Mouse (Mus musculus) limb, embryonic 11.5 days (tissue): ENCODE measurements at regions not wholly inside any gene's neighbourhood (a gene's known extent, or its start where the extent isn't known, plus 50 kb on each side); places are given as distances from the start of the nearest gene placed in this dataset.

Source experiments
- ATAC-seq: fragments of 200-750 bp; cut with Nextera tagmentation; 2 replicates; pipeline ENCODE4 v1.8.0; 2017; ENCODE audit warnings: low read depth; ENCODE audit not compliant: insufficient number of reproducible peaks, low FRiP score, low TSS enrichment
- DNase-seq: peaks from one replicate; pipeline ENCODE4 v3.0.0-alpha.2; 2015; ENCODE audit warnings: low spot score
- H3K27ac ChIP-seq: fragments of 300-500 bp; sonication (generic); replicated peaks from 2 replicates; pipeline ENCODE4 v1.5.1; 2014; ENCODE audit warnings: low read depth, mild to moderate bottlenecking, low read length
- H3K27me3 ChIP-seq: fragments of 300-500 bp; sonication (generic); 2 replicates; pipeline ENCODE4 v1.6.1; 2014; ENCODE audit warnings: mild to moderate bottlenecking, low read length, mixed read lengths; ENCODE audit not compliant: control insufficient read depth, insufficient read depth
- H3K36me3 ChIP-seq: fragments of 300-500 bp; sonication (generic); 2 replicates; pipeline ENCODE4 v1.6.1; 2014; ENCODE audit warnings: mild to moderate bottlenecking, low read length, moderate library complexity, mixed read lengths; ENCODE audit not compliant: control insufficient read depth, insufficient read depth
- H3K4me1 ChIP-seq: fragments of 300-500 bp; sonication (generic); 2 replicates; pipeline ENCODE4 v1.6.1; 2014; ENCODE audit warnings: low read length, mixed read lengths; ENCODE audit not compliant: control insufficient read depth, insufficient read depth
- H3K4me2 ChIP-seq: fragments of 300-500 bp; sonication (generic); 2 replicates; pipeline ENCODE4 v1.6.1; 2014; ENCODE audit warnings: low read depth, mild to moderate bottlenecking, moderate library complexity; ENCODE audit not compliant: severe bottlenecking
- H3K4me3 ChIP-seq: fragments of 300-500 bp; sonication (generic); 2 replicates; pipeline ENCODE4 v1.5.1; 2014; ENCODE audit warnings: low read depth, low read length
- H3K9ac ChIP-seq: fragments of 300-500 bp; sonication (generic); 2 replicates; pipeline ENCODE4 v1.6.1; 2014; ENCODE audit warnings: mild to moderate bottlenecking, low read length
- H3K9me3 ChIP-seq: fragments of 300-500 bp; sonication (generic); 2 replicates; pipeline ENCODE4 v1.6.1; 2016; ENCODE audit warnings: low read length; ENCODE audit not compliant: control insufficient read depth
- WGBS: fragments of 180-500 bp; shearing (Covaris S2); extraction: QIAGEN DNeasy Blood & Tissue Kit; methylation state at CpG from one replicate; pipeline ENCODE4 v1.1.7; 2014; 5-methylcytosine and 5-hydroxymethylcytosine counted together

DNA sequence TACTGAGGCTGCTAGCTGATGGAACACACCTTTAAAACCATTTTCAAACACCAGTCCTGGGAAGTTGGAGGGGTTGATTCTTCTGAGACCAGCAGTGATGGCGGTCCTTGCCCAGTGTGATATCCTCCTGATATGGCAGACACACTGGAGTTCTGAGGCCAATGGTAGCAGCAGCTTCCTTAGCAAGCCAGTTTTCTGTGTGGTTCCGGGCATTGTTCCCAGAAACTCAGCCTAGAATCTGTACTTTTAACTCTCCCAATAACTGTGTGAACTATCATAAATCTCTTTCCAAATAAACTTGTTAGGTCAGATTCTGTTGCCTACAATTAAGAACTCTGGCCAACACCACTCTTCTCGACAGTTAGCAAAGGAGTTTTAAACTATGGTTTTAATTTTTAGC, 593.1 kb upstream of the Acvr2a start:
- no peak for ATAC-seq
- Histone ChIP-seq H3K27ac (no peak overlapping the region), H3K4me1 (no peaks in the 10 kb centered on the region), H3K9me3 (no peaks in the 10 kb centered on the region), H3K27me3 (no peaks in the 10 kb centered on the region), H3K4me3 (no peak overlapping the region), H3K36me3 (no peaks in the 10 kb centered on the region), H3K4me2 (no peak overlapping the region), H3K9ac (no peak overlapping the region)
- 79% methylated on average over 3 of the region's 3 CpGs for WGBS
- no peak for DNase-seq

DNA sequence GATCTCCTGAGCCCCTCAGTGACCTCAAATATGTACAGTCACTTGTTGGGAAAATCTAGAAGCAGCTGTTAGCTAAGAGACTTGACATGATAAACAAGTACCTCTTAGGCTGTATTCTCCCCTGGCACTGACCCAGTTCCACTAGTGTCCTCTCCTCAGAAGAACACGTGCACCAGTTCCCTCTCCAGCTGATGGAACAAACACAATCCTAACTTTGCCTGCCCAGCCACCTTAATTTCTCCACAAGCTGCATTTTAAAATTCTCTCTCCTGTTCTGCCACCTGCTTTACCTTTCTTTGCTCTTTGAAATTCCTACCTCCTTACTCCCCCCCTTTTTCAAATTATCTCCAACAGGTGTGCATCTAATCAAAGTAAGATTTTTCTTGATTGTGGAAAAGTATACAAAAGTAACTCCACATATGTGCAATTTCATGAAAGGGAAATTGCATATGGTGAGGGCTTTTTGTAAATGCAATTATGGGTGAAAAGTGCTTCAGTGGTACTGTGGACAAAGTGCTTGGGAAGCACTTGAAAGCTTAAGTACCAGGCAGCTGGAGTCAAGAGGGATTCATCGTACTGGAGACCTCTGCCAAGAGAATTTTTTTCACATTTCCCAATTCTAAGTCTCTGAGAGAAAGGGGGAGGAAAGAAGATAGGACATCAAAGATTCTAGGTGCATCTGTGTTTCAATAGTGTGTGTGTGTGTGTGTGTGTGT, 590.7 kb upstream of the Acvr2a start:
- Histone ChIP-seq H3K36me3 (no peaks in the 10 kb centered on the region), H3K9ac (no peak overlapping the region), H3K9me3 (no peaks in the 10 kb centered on the region), H3K27me3 (no peaks in the 10 kb centered on the region), H3K4me1 (no peaks in the 10 kb centered on the region), H3K27ac (no peak overlapping the region), H3K4me2 (no peak overlapping the region), H3K4me3 (no peak overlapping the region)
- ATAC-seq (no peak), DNase-seq (no peak)
- WGBS: 77% methylated on average over 2 of the region's 2 CpGs

DNA sequence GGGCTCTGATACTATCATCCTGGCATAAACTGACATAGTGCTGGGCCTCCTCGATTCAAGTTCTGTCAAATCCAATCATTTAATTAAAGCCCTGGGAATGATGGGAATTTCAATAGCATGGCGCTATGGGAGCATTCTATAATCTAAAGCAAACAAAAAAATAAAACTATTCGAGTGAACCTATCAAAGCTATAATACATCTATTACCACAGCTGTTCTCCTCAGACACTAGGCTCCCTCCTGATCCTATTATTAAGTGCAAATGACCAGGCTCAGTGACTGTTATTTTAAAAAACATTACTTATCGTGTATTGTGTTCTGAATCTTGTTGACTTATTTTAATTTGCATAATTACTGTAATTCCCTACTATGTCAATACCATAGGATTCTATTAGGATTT, 563.7 kb upstream of the Acvr2a start:
- no peaks in the 10 kb centered on the region for H3K4me1 ChIP-seq
- no peak overlapping the region for H3K4me3 ChIP-seq
- H3K4me2 ChIP-seq: no peak overlapping the region
- H3K36me3 ChIP-seq: no peaks in the 10 kb centered on the region
- ATAC-seq: no peak
- 89% methylated on average over 4 of the region's 4 CpGs for WGBS
- no peak overlapping the region for H3K27ac ChIP-seq
- no peak overlapping the region for H3K9ac ChIP-seq
- DNase-seq: no peak
- H3K9me3 ChIP-seq: no peaks in the 10 kb centered on the region
- H3K27me3 ChIP-seq: no peaks in the 10 kb centered on the region

DNA sequence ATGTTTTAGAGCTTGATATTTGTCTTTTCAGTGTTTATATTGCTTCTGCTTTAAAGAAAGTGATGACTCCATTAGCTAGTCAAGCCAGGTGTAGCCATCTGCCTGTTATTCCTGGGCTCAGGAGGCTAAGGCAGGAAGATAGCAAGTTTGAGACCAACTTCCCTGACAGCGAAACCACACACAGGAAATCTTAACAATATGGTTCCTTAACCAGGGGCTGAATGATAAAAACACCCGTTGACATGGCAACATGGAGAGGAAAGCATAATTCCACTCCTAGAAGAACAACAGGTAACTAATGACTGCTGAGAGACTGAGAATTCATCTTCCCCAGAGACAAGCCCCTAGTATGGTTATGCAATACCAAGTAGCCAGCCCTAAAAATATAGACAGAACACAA, 553.6 kb upstream of the Acvr2a start:
- Histone ChIP-seq H3K27me3 (no peaks in the 10 kb centered on the region), H3K36me3 (no peaks in the 10 kb centered on the region), H3K4me1 (no peaks in the 10 kb centered on the region), H3K4me2 (no peak overlapping the region), H3K9me3 (no peaks in the 10 kb centered on the region), H3K9ac (no peak overlapping the region), H3K27ac (no peak overlapping the region), H3K4me3 (no peak overlapping the region)
- DNase-seq (no peak), ATAC-seq (no peak)
- 78% methylated on average over 2 of the region's 2 CpGs for WGBS
